Mouse (Mus musculus) frontal cortex, postnatal 25 days (tissue): ENCODE data around the gene Olfr355.

Experiments used
- DNase-seq, 2 experiments: peaks; one replicate each; pipeline ENCODE4 v3.0.0; 2022; ENCODE audit warnings: low spot score in 2 of 2

The Olfr355 gene

GRCm38 (mm10) chr2:36928797-36929196, at the start of gene Olfr355:
TSS of gene Olfr355 (minus strand) at chr2:36928897.
- DNase-seq: no peak

GRCm38 (mm10) chr2:36936821-36937220, 8.1 kb upstream of the Olfr355 start, which contains the start of gene Olfr356:
TSS of gene Olfr356 (plus strand) at chr2:36937121.
- no peak for DNase-seq

GRCm38 (mm10) chr2:36905380-36905779, 23.3 kb downstream of the Olfr355 start, which contains the start of gene Olfr354:
TSS of gene Olfr354 (plus strand) at chr2:36905680.
- no peak for DNase-seq

- DNase-seq: no peak
These were observed 31.6 kb downstream of the Olfr355 start for GRCm38 (mm10) chr2:36897114-36897513.

- no peak for DNase-seq
These were observed 35.9 kb downstream of the Olfr355 start, which contains the start of gene Olfr353 for GRCm38 (mm10) chr2:36892836-36893235. TSS of gene Olfr353 (minus strand) at chr2:36892936.
